Mouse (Mus musculus) midbrain, embryonic 15.5 days (tissue): ENCODE data around the gene Arhgef12. TPM values are rescaled to one million over a fixed set of nuclear protein-coding genes. Genes with fewer than 3 reads are reported as not detected.

Experiments used
- ATAC-seq: fragments of 200-750 bp; cut with Nextera tagmentation; replicated peaks from 2 replicates; pipeline ENCODE4 v1.8.0; 2017; ENCODE audit warnings: moderate TSS enrichment
- H3K27ac ChIP-seq: fragments of 300-500 bp; sonication (generic); 2 replicates; pipeline ENCODE4 v1.5.1; 2015; ENCODE audit warnings: mild to moderate bottlenecking, inconsistent platforms
- H3K27me3 ChIP-seq: fragments of 300-500 bp; sonication (generic); replicated peaks from 2 replicates; pipeline ENCODE4 v1.6.1; 2015; ENCODE audit warnings: inconsistent platforms
- H3K36me3 ChIP-seq: fragments of 300-500 bp; sonication (generic); replicated peaks from 2 replicates; pipeline ENCODE4 v1.6.1; 2015; ENCODE audit warnings: inconsistent platforms
- H3K4me1 ChIP-seq: fragments of 300-500 bp; sonication (generic); 2 replicates; pipeline ENCODE4 v1.6.1; 2015; ENCODE audit warnings: inconsistent platforms
- H3K4me2 ChIP-seq: fragments of 300-500 bp; sonication (generic); 2 replicates; pipeline ENCODE4 v1.6.1; 2015; ENCODE audit warnings: inconsistent platforms, mild to moderate bottlenecking, moderate library complexity
- H3K4me3 ChIP-seq: fragments of 300-500 bp; sonication (generic); 2 replicates; pipeline ENCODE4 v1.5.1; 2015; ENCODE audit warnings: mild to moderate bottlenecking, inconsistent platforms
- H3K9ac ChIP-seq: fragments of 300-500 bp; sonication (generic); 2 replicates; pipeline ENCODE4 v1.6.1; 2015; ENCODE audit warnings: mild to moderate bottlenecking, inconsistent platforms
- H3K9me3 ChIP-seq: fragments of 300-500 bp; sonication (generic); 2 replicates; pipeline ENCODE4 v1.6.1; 2016; ENCODE audit warnings: inconsistent platforms
- WGBS: fragments of 180-500 bp; shearing (Covaris S2); methylation state at CpG from one replicate; pipeline ENCODE4 v1.1.7; 2015; ENCODE audit warnings: mixed read lengths; 5-methylcytosine and 5-hydroxymethylcytosine counted together
- polyA plus RNA-seq: library from polyadenylated mRNA; unstranded; fragments of >200 nt; fragmentation: Nextera tagmentation; extraction: Ambion mirVana; gene quantifications from 2 replicates; pipeline ENCODE4 v1.2.1, GENCODE M21; 2015

The Arhgef12 gene
- polyA plus RNA-seq, 1 experiment from 2014 or later = 29.1 TPM

- ATAC-seq = no peak
- Histone ChIP-seq H3K9me3 (no peaks in the 10 kb centered on the region), H3K27ac (no peak overlapping the region), H3K4me1 (peaks cover 9% of the 10 kb centered on the region; the same call in 1 of the 2 replicates), H3K4me2 (no peak overlapping the region), H3K36me3 (no peaks in the 10 kb centered on the region), H3K9ac (no peak overlapping the region), H3K27me3 (no peaks in the 10 kb centered on the region), H3K4me3 (no peak overlapping the region)
- 79% methylated on average over 10 of the region's 10 CpGs for WGBS
Measured at GRCm38 (mm10) chr9:42927498-42927897, 179.5 kb downstream of the Arhgef12 start.

DNA sequence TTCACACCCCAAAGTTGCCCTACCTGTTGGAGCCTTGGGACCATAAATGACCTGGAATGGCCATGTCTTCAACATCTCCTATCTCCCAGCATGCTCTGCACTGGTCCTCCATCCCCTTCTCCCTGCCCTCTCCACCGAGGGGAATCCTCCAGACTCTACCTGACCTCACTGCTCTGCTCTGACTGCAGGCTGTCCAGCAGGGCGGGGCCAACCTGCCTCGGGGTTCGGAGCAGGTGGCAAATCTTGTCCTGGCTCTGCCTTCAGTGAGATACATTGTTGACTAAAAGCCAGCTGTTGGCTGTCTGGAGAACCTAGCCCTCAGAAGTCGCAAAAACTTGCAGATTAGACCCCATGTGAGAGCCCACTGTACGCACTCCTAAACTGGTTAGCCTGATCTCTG, 180.5 kb downstream of the Arhgef12 start:
- Histone ChIP-seq H3K4me2 (no peak overlapping the region), H3K4me1 (peaks cover 13% of the 10 kb centered on the region; the same call in 1 of the 2 replicates), H3K27ac (no peak overlapping the region), H3K9me3 (no peaks in the 10 kb centered on the region), H3K9ac (no peak overlapping the region), H3K4me3 (no peak overlapping the region), H3K27me3 (no peaks in the 10 kb centered on the region), H3K36me3 (no peaks in the 10 kb centered on the region)
- 89% methylated on average over 6 of the region's 6 CpGs for WGBS
- ATAC-seq = no peak

DNA sequence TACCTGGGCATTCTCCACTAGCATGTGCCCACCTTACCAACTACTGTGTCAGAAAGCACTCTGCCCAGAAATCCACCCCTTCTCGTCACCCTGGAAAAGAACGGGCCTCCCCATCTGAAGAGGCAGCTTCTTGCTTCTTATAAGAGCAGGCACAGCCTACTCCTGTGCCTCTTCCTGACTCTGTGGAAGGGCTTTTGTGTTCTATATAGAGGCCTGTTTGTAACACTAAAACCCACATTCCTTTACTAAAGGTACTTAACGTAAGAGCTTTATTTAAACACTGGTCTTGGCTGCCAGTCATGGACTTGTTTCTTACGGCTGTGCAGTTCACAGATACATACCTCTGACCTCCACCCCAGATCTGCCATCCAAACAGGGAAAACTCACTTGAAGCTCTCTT, 185.2 kb downstream of the Arhgef12 start:
- ATAC-seq = no peak
- H3K9me3 ChIP-seq = no peaks in the 10 kb centered on the region
- H3K4me2 ChIP-seq = no peak overlapping the region
- H3K36me3 ChIP-seq = no peaks in the 10 kb centered on the region
- no peak overlapping the region for H3K4me3 ChIP-seq
- H3K9ac ChIP-seq = no peak overlapping the region
- H3K27me3 ChIP-seq = no peaks in the 10 kb centered on the region
- 61% methylated on average over 4 of the region's 4 CpGs for WGBS
- peaks cover 17% of the 10 kb centered on the region; the same call in 1 of the 2 replicates for H3K4me1 ChIP-seq
- no peak overlapping the region for H3K27ac ChIP-seq

- 42% methylated on average over 7 of the region's 7 CpGs for WGBS
- ATAC-seq = no peak
- no peaks in the 10 kb centered on the region for H3K27me3 ChIP-seq
Measured at GRCm38 (mm10) chr9:42920190-42920589, 186.8 kb downstream of the Arhgef12 start.

DNA sequence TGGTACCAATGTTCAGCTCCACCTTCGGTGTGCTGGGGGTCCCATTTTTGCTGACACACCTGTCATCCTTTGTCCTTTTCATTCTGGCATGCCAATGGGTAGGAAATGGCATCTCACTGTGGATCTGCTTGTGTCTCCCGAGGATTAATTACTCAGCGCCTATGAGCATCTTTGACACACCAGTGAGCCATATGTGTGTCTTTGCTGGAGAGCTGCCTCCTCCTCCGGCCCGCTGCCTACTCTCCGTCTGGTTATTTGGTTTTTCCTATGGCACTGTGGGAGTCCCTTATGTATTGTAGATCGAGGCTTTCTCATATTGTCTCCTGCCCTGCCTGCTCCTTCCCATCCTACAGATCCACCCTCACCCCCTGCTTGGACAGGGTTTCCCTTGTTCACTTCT, 189.1 kb downstream of the Arhgef12 start:
- no peak overlapping the region for H3K27ac ChIP-seq
- H3K36me3 ChIP-seq = no peaks in the 10 kb centered on the region
- H3K4me3 ChIP-seq = no peak overlapping the region
- 83% methylated on average over 7 of the region's 7 CpGs for WGBS
- no peaks in the 10 kb centered on the region for H3K9me3 ChIP-seq
- no peaks in the 10 kb centered on the region for H3K27me3 ChIP-seq
- ATAC-seq = no peak
- 0 out of 2 replicates have a peak, but pooled peaks cover 9% of the 10 kb centered on the region for H3K4me1 ChIP-seq
- H3K9ac ChIP-seq = no peak overlapping the region
- no peak overlapping the region for H3K4me2 ChIP-seq

More at GRCm38 (mm10) chr9:42920190-42920589, 186.8 kb downstream of the Arhgef12 start:
- H3K4me3 ChIP-seq = no peak overlapping the region
- no peaks in the 10 kb centered on the region for H3K36me3 ChIP-seq
- H3K27ac ChIP-seq = no peak overlapping the region
- no peaks in the 10 kb centered on the region for H3K9me3 ChIP-seq
- H3K9ac ChIP-seq = no peak overlapping the region
- H3K4me1 ChIP-seq = peaks cover 17% of the 10 kb centered on the region; the same call in 1 of the 2 replicates
- H3K4me2 ChIP-seq = no peak overlapping the region

Other genes with a start within 250 kb of the Arhgef12 start
- gene Grik4, start 162.7 kb downstream of the Arhgef12 start, polyA plus RNA-seq = 9.6 and 11.2 TPM in 2 replicates
- gene Tmem136, start 9.3 kb upstream of the Arhgef12 start, polyA plus RNA-seq = 10.5 and 13.0 TPM in 2 replicates
- 0.08 and 0.14 TPM in 2 replicates for gene Pou2f3, start 103.1 kb upstream of the Arhgef12 start, polyA plus RNA-seq
- gene Oaf, start 132.7 kb upstream of the Arhgef12 start, polyA plus RNA-seq = 5.1 and 6.4 TPM in 2 replicates
- 0.62 TPM in 1 of 2 replicates, not detected in the other for gene Trim29, start 203.6 kb upstream of the Arhgef12 start, polyA plus RNA-seq